Mouse (Mus musculus) spleen, embryonic (tissue): ENCODE results near the gene Parp16.

ENCODE experiments used
- CTCF ChIA-PET: fragments of 350-600 bp; sonication (Branson Sonifier 250); formaldehyde crosslinking; loops from one replicate; lab custom pipeline; 2022; lab: Charles Lee

Parp16 gene

GRCm38 (mm10) chr9:65275810-65276530 lies 80.8 kb downstream of the Parp16 start:
- CTCF ChIA-PET, result no interaction called here

GRCm38 (mm10) chr9:65281536-65282151 lies 86.5 kb downstream of the Parp16 start:
- CTCF ChIA-PET, result no interaction called here

- CTCF ChIA-PET, result no interaction called here
These were observed 88.1 kb downstream of the Parp16 start for GRCm38 (mm10) chr9:65283301-65283700.

GRCm38 (mm10) chr9:65288252-65288651 lies 93.1 kb downstream of the Parp16 start:
- CTCF ChIA-PET, result interaction anchor here (0.6 kb wide), 1 partner anchor 99 kb away, joined by 6 read pairs; no protein-coding TSS in a partner anchor
